Mouse (Mus musculus): ENCODE results near the gene Zfp771.

DNA sequence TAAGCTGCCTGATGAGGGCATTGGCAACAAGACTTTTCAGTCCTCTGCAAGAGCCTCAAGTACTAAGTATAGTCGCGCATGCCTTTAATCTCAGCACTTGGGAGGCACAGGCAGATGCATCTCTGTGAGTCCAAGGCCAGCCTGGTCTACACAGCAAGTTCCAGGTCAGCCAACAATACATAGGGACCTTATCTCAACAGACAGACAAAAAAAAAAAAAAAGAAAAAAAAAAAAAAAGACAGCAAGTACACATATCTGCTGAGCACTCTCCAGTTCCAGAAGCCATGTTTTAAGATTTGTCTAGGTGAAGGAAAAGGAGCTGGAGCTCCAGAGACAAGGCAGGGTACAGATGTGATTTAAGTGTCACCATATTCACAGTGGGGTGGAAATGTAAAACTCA, 11.9 kb downstream of the Zfp771 start:
- TF ChIP-seq CTCF (IDR thresholded peaks at IDR 0.05; ENCODE audit: low read depth, low read length) (no peak), POLR2AphosphoS5 (IDR thresholded peaks at IDR 0.05; ENCODE audit: insufficient replicate concordance, low read depth, low read length) (no peak), TAL1 (conservative IDR thresholded peaks at IDR 0.05; ENCODE audit: low read depth, low read length) (no peak), GATA2 (IDR thresholded peaks at IDR 0.05; ENCODE audit: borderline replicate concordance, low read depth, low read length) (no peak), GATA1 (IDR thresholded peaks at IDR 0.05; ENCODE audit: borderline replicate concordance, low read length) (no peak)

Measured in G1E (cell line).